Mouse (Mus musculus): ENCODE results near the gene Senp1.

The Senp1 gene

DNA sequence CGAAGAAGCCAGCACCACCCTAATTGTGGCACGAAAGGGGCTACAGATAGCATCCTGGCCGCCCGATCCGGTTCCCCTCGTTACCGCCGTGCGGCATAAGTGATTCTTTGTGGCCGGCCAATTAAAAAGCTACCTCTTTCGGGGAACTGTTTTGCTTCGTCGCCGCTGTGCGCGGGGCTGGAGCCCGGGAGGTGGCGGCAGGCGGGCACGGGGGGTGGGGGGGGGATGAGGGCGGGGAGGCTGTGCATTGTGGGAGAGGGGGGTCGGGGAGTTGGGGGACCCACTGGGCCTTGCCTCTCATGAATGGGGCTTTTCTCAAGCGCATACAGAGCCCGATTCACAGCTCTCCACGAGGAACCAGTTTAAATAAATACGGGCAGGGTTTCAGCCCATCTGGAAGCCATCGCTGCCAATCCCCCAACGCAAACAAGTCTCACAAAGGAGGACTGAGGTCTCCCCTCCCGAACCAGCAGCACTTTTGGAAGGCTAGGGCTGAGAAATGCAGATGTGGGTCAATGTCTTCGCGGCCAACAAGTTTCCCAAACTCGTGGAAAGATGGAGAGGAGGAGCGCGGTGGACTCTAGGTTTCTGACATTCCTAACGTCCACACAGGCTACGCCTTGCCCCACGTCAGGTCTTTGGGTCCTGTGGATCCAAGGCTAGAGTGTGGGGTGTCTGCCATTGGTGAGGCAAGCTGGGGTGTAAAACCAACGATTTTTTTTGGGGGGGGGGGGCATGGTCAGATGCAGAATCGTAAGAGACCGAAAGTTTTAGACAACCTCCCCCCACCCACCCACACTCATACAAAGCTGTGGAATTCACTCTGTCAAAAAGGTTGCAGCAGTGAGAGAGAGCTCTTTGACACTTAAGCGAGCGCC is 91.2 kb downstream of the Senp1 start:
- no peak for DNase-seq (ENCODE audit: low spot score)

DNA sequence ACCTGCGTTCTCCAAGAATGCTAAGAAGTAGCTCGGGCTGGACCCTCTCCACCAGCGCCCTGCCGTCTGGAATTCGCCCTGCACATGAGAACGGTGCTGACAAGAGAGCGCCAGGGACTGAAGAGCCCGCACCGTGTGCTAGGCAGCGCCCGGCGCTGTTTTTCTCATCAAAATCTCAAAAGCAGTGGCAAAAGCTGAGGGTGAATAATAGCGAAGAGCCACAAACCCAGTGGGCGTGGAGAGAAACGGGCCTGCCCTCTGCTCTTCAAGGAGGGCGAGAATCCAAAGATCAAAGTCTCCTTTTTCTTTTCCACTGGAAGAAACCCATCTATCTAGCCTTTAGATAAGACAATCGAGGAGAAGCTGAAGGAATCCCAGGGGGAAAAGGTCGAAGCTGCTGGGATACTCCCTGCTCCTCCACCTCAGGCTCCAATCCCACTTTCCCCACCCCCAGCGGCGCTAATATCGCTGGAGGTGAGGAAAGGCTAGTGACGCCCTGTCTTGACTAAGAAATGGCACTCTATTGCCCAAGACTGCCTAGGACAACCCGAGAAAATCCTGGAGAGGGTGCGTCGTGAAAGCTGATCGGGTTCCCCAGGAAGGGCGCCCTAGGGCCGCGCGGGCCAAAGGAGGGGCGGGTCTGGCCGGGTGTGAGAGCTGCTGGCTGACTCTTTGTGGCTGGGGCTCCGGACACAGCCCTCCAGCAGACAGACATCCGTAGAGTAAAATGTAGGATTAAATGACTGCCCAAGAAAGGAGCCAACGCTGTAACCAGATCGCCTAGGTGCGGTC is 92.0 kb downstream of the Senp1 start:
- DNase-seq (ENCODE audit: low spot score): no peak

DNA sequence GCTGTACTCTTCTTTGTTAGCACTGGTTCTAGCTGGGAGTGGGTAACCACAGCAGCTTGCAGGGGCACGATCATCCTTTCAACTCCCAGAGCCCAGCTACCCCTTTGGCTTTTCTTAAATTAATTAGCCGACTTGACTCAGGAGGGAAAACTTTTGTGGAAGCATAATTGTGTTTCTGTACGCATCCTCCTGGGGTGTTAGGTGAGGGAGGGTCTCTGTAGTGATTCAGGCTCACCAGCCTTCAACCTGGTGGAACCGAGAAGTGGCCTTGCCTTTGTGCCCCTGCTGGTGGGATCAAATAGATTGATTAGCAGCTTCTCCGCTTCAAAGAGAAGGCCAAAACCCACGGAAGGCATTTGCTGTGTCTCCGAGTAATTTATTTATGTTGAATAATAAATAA is 93.6 kb downstream of the Senp1 start:
- DNase-seq (ENCODE audit: low spot score): no peak

DNA sequence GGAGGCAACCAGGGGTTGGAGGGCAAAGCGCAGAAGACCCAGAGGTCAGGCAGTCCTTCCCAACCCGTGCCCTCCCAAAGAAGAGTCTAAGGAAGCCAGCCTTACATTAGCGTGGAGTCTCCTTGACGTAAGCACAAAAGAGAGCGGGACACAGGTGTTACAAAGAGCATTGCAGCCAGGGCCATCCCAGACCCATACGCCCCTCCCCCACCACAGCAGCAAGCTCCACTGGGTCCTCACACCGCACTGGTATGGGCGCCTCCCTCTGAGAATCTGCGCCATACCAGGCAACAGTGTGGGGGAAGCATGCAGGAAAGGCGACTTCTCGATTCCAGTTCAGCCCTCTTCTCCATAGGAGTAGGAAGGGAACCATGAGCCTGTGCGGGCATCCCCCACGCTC is 94.0 kb downstream of the Senp1 start:
- no peak for DNase-seq (ENCODE audit: low spot score)

DNA sequence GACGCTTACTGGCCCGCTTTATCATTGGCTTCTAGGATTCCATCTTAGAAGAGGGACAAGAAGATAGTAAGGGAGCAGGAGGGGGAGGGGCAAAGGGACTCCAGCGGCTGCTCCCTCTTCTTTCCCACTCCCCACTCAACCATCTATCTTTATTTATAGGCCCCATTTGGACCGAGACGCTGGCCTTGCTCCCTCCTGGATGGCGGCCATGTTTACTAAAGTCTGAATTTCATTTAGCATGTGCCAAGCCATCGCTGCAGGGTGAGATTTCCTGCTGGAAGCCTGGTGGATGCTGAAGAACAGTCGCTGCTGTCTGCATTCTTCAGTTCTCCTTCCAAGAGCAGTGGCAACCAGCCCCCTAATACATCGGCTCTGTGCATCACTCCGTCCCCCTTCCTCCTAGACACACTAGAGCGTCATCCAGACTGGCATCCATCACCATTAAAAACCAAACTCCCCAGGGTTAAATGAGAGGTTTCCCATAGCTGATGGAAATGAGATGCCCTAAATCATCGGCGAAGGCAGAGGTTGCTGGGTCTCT is 96.8 kb downstream of the Senp1 start:
- no peak for DNase-seq (ENCODE audit: low spot score)

DNA sequence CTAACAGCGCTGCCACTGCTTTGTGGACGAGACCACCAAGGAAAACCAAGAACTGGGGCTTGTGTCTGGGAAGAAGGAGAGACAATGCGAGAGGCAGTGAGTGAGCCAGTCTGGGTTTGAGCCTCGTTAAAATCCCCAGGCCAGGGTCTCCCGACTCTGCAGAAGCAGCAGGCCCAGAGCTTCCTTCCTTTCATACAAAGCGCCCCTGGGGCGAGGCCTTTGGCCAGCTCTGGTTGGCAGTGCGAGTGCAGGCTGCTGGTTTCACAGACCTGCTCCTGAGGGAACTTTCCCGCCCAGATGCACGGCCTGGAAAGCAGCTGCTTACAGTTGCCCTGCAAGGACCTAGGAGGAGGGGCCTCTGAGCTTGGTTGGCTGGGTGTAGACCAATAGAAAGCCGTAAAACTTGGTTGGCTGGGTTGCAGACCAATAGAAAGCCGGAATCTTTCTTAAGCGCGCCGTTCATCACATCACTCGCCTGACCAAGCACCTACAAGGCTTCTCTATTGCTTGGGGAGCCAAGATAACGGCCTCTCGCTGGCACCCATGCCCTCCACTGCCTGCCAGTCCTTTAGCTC is 100.7 kb downstream of the Senp1 start:
- peak; percentile 83 for DNase-seq (ENCODE audit: low spot score)

DNA sequence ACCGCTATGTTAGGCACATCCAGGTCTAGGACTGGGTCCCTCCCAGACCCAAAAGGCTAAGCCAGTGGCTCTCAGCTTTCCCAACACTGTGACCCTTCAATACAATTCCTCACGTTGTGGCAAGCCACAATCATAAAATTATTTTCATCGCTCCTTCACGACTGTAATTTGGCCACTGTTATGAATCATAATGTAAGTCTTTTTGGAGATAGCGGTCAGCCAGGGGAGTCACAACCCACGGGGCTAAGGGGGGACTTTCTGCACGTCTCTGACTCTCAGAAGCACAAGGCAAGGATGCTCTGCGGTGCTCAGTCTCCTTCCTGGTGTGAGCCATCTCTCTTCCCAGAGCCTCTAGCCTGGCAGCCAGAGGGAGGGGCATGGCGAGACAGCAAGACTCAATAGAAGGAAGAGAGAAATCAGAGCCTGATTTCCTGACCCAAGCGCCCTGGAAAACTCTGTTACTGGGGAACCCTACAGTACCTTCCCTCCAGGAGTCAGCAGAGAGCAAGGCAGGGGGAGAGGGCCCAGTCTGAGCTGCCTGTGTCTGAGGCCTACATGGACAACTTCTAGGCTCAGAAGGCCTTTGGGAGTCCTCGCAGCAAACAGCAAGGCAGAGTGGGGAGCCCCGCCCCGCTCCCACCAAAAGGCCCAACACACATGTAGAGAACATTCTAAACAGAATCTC is 101.4 kb downstream of the Senp1 start:
- no peak for DNase-seq (ENCODE audit: low spot score)

DNA sequence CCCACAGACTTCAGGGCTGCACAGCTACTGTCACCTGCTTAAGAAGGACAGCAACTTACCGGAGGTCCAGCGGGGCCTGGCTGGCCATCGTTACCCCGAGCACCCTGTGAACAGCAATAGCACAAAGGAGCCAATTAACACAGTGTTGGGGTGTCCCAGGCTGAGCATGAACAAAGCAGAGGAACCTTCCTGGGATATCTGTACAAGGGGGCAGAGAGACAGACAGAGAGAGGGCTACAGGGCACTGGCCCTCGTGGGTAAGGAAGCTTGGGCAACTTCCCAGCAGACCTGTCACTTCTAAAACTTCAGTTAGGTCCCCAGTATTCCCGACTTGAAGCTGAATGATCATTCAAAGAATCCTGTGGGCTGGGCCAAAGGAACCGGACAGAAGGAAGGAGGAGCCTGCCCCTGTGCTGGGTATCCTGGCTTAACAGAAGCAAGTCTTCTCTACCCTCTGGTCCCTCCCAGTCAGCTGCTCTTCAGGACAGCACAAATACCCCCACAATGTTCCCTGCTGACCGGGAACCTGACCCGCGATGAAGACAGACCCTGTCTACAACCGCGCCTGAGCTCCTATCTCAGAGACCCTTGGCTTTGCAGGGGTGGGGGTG is 102.2 kb downstream of the Senp1 start:
- no peak for DNase-seq (ENCODE audit: low spot score)

DNA sequence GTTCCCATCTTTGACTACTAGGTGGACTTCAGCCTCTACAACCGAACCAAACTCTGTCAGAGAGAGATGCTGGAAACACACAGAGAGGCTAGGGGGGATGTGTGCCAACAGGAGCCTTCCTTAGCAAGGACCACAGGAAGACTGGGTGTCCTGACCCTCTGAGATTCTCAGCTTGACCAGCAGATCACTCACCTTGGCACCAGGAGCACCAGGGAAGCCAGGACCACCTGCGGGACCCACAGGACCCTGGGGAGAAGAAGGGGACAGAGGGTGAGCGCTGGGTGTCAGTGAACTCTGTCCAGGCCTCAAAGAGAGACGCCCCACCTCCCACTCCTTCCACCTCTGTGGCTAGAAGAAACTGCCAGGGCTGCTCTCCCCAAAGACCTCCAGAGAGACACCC is 102.8 kb downstream of the Senp1 start:
- DNase-seq (ENCODE audit: low spot score): no peak

DNA sequence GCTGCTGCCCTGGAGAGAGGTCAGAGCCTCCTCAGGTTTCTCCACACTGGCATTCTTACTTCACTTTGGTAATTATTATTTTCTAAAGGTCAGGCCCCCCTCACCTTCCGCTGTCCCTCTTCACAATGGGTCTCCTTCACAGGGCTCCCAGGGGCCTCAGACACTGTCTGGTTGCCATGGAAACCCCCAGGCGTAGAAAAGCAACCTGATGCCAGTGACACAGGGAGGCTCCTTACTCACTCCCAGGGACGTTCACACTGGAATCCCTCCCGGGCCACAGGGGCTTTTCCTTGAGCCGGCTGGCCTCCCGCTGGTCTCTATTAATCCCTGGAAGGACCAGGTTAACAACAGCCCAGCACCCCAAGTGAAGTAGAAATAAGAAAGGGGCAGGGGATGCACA is 103.4 kb downstream of the Senp1 start:
- no peak for DNase-seq (ENCODE audit: low spot score)

DNA sequence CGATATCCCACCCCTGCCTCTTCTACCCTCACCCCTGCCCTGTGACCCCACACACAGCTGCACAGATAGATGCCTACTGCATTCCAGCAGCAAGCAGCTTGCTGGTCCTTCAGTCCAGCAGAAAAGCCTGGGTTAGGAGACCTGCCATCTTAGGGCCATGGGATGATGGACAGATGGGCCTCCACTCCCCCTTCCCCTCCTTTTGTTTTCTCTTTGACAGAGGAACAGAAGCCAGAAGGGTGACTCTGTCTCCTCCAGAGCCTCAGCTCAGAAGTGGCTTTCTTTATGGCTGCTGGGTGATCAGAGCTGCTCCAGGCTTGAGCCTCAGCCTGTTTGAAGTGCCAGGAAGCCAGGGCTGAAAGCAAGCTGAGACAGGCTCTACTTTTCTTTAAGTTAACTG is 104.0 kb downstream of the Senp1 start:
- no peak for DNase-seq (ENCODE audit: low spot score)

All from testis, postnatal 10 days (tissue).